ENCODE assay signal across 8 mouse cellular contexts in the genomic region with DNA sequence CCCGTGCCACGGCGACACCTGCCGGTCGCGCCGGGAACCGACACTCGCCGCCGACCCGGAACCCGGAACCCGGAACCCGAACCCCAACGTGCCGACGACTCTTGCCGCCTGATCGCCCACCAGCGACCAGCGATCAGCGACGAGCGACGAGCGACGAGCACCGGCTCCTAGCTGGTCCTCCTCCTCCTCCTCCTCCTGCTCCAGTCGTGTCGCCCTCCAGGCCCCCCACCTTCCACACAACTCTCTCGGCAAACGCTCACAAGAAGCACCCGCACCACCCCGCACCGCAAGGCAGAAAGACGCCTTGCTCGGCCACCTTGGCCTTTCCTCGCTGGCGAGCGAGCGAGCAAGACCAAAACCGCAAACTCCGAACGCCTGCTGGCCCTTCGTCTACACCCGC.
A peak's percentile ranks its signal among the peaks of the same experiment; 100 is the strongest.
DNase-seq lines count a peak whose midpoint lies in the region; ATAC-seq and TF ChIP-seq lines count a peak whose summit lies in the region.
"Not testable (repeated sequence)": the region's sequence is repeated elsewhere in the genome, so short reads cannot be mapped to it uniquely, and the experiment has no call there.

No protein-coding gene starts in this region.

- H3K36me3 ChIP-seq in CH12.LX (replicated peaks in 1 of 2; ENCODE audit: control insufficient read depth in 1 of 2, insufficient read depth in 1 of 2, low read length in 1 of 2); forebrain, embryonic 11.5 days (ENCODE audit: control insufficient read depth, insufficient read depth, low read length); heart, postnatal 0 days (replicated peaks; ENCODE audit: control insufficient read depth, insufficient read depth, low read length); kidney, embryonic 16.5 days (ENCODE audit: insufficient read depth, low read length); liver, embryonic 16.5 days (ENCODE audit: control insufficient read depth, insufficient read depth); stomach, postnatal 0 days (ENCODE audit: control insufficient read depth, insufficient read depth, low read length): not testable (repeated sequence)

- peak overlapping the region; percentile 54; the same call in 1 of the 2 replicates for H3K9ac ChIP-seq in CH12.LX (ENCODE audit: insufficient read depth, low read depth)
- H3K9ac ChIP-seq in forebrain, embryonic 11.5 days (ENCODE audit: low read length); heart, postnatal 0 days (replicated peaks; ENCODE audit: low read depth, low read length); kidney, embryonic 16.5 days (replicated peaks; ENCODE audit: low read length); liver, embryonic 16.5 days (ENCODE audit: low read depth, low read length); stomach, postnatal 0 days (ENCODE audit: low read length): not testable (repeated sequence)

- not testable (repeated sequence) for DNase-seq in CH12.LX (ENCODE audit: extremely low read depth)
- peak; percentile 41 to 57 for DNase-seq in cerebellum, adult 2 months
- peak; percentile 56 for DNase-seq in forebrain, embryonic 11.5 days (ENCODE audit: low spot score)
- DNase-seq in heart, postnatal 0 days (ENCODE audit: low spot score), result peak; percentile 4
- peak; percentile 66 for DNase-seq in naive thymus-derived CD4-positive, alpha-beta T cell, adult 2 months (ENCODE audit: low read depth)
- peak; percentile 15 for DNase-seq in stomach, postnatal 0 days (ENCODE audit: low spot score)

- not testable (repeated sequence) for H3K27ac ChIP-seq in CH12.LX (ENCODE audit: insufficient read depth, low read depth); cerebellum, adult 2 months (ENCODE audit: insufficient read depth, low read length); forebrain, embryonic 11.5 days (ENCODE audit: low read depth, low read length); heart, postnatal 0 days (ENCODE audit: low read depth); kidney, embryonic 16.5 days (ENCODE audit: low read length); liver, embryonic 16.5 days (ENCODE audit: low read length); stomach, postnatal 0 days (replicated peaks)

- H3K27me3 ChIP-seq in CH12.LX (replicated peaks); cerebellum, adult 2 months (ENCODE audit: control insufficient read depth, insufficient read depth, low read length); forebrain, embryonic 11.5 days (ENCODE audit: control insufficient read depth, insufficient read depth, low read length); heart, postnatal 0 days (ENCODE audit: control insufficient read depth, insufficient read depth, low read length); kidney, embryonic 16.5 days (ENCODE audit: insufficient read depth, low read length); liver, embryonic 16.5 days (ENCODE audit: control insufficient read depth, insufficient read depth, low read depth, low read length); stomach, postnatal 0 days (ENCODE audit: control insufficient read depth, insufficient read depth, low read length): not testable (repeated sequence)

- dilution Hi-C loops in CH12.LX (cut with MboI; ENCODE audit: extremely low pct_ligation_motif_present, extremely low pct_unique_long_range_greater_than_20kb, low sequenced_read_pairs), result not testable (repeated sequence)

- not testable (repeated sequence) for TF ChIP-seq RAD21 in CH12.LX (IDR thresholded peaks at IDR 0.05; ENCODE audit: low read depth, low read length)

- in situ Hi-C loops in CH12.LX (cut with MboI; ENCODE audit: low pct_ligation_motif_present, low pct_unique_long_range_greater_than_20kb, low sequenced_read_pairs), result not testable (repeated sequence)

- not testable (repeated sequence) for ATAC-seq in forebrain, embryonic 11.5 days (replicated peaks; ENCODE audit: low FRiP score); heart, postnatal 0 days (ENCODE audit: insufficient read depth, low read depth); kidney, embryonic 16.5 days (ENCODE audit: low FRiP score, low TSS enrichment); liver, embryonic 16.5 days (ENCODE audit: low read depth); stomach, postnatal 0 days (ENCODE audit: low FRiP score, low TSS enrichment)

- H3K9me3 ChIP-seq in CH12.LX (replicated peaks; ENCODE audit: low read length); forebrain, embryonic 11.5 days (ENCODE audit: control insufficient read depth, low read length); heart, postnatal 0 days (replicated peaks; ENCODE audit: control insufficient read depth, low read length); kidney, embryonic 16.5 days (ENCODE audit: low read length); liver, embryonic 16.5 days (replicated peaks; ENCODE audit: control insufficient read depth, low read length); stomach, postnatal 0 days (ENCODE audit: control insufficient read depth, low read length): not testable (repeated sequence)

- TF ChIP-seq CTCF in CH12.LX (conservative IDR thresholded peaks at IDR 0.05 in 1 of 2, IDR thresholded peaks at IDR 0.05 in 1 of 2; ENCODE audit: low read depth in 2 of 2, low read length in 2 of 2); cerebellum, adult 2 months (IDR thresholded peaks at IDR 0.05; ENCODE audit: borderline replicate concordance, insufficient read depth, low read depth, low read length); heart, postnatal 0 days (IDR thresholded peaks at IDR 0.05; ENCODE audit: low read depth); stomach, postnatal 0 days (IDR thresholded peaks at IDR 0.05; ENCODE audit: low read depth): not testable (repeated sequence)

- 4% methylated on average over 18 of the region's 47 CpGs for WGBS in cerebellum, adult 2 months
- WGBS in forebrain, embryonic 11.5 days, result 14% methylated on average over 14 of the region's 47 CpGs
- WGBS in heart, postnatal 0 days, result 2% methylated on average over 15 of the region's 47 CpGs
- under 1% methylated on average over 12 of the region's 47 CpGs for WGBS in kidney, embryonic 16.5 days
- 3% methylated on average over 21 of the region's 47 CpGs for WGBS in liver, embryonic 16.5 days (ENCODE audit: insufficient replicate concordance)
- 5% methylated on average over 17 of the region's 47 CpGs for WGBS in stomach, postnatal 0 days

- H3K79me2 ChIP-seq in CH12.LX (replicated peaks; ENCODE audit: control insufficient read depth, extremely low read depth, insufficient read depth, poor library complexity, severe bottlenecking), result not testable (repeated sequence)

- H3K4me2 ChIP-seq in CH12.LX (ENCODE audit: insufficient read depth, low read depth, poor library complexity, severe bottlenecking), result peak overlapping the region; percentile 39; the same call in 1 of the 2 replicates
- H3K4me2 ChIP-seq in forebrain, embryonic 11.5 days (ENCODE audit: low read depth, low read length, severe bottlenecking), result 0 out of 2 replicates have a peak overlapping the region, but pooled peaks have one; percentile 21
- peak overlapping the region; percentile 49; the same call in 1 of the 2 replicates for H3K4me2 ChIP-seq in heart, postnatal 0 days (ENCODE audit: low read depth, low read length)
- peak overlapping the region; percentile 48 for H3K4me2 ChIP-seq in kidney, embryonic 16.5 days (replicated peaks; ENCODE audit: low read depth, low read length)
- peak overlapping the region; percentile 68 for H3K4me2 ChIP-seq in liver, embryonic 16.5 days (ENCODE audit: low read depth, low read length)
- H3K4me2 ChIP-seq in stomach, postnatal 0 days (replicated peaks; ENCODE audit: low read depth), result peak overlapping the region; percentile 38

- TF ChIP-seq POLR2A in CH12.LX (IDR thresholded peaks at IDR 0.05; ENCODE audit: low read depth, low read length); cerebellum, adult 2 months (IDR thresholded peaks at IDR 0.05; ENCODE audit: borderline replicate concordance, insufficient read depth, low read length): not testable (repeated sequence)

- not testable (repeated sequence) for H3K4me1 ChIP-seq in CH12.LX (ENCODE audit: control insufficient read depth in 1 of 2, insufficient read depth in 2 of 2); cerebellum, adult 2 months (ENCODE audit: control insufficient read depth, insufficient read depth, low read length); forebrain, embryonic 11.5 days (replicated peaks; ENCODE audit: control insufficient read depth, insufficient read depth, low read length); heart, postnatal 0 days (ENCODE audit: control insufficient read depth, insufficient read depth); kidney, embryonic 16.5 days (ENCODE audit: insufficient read depth, low read length); liver, embryonic 16.5 days (ENCODE audit: control insufficient read depth, low read depth, low read length); stomach, postnatal 0 days (replicated peaks; ENCODE audit: control insufficient read depth, insufficient read depth)

- TF ChIP-seq EP300 in CH12.LX (IDR thresholded peaks at IDR 0.05; ENCODE audit: low read length); heart, postnatal 0 days (IDR thresholded peaks at IDR 0.05; ENCODE audit: low read depth); stomach, postnatal 0 days (optimal IDR thresholded peaks at IDR 0.05): not testable (repeated sequence)

- H3K4me3 ChIP-seq in CH12.LX (replicated peaks in 1 of 3; ENCODE audit: low read depth in 2 of 3, low read length in 2 of 3, poor library complexity in 1 of 3), result peak overlapping the region in 2 of 3 experiments; percentile 38 to 65
- H3K4me3 ChIP-seq in cerebellum, adult 2 months (replicated peaks; ENCODE audit: insufficient read depth, low read depth, low read length), result peak overlapping the region; percentile 54
- H3K4me3 ChIP-seq in forebrain, embryonic 11.5 days (ENCODE audit: low read depth, low read length), result peak overlapping the region; percentile 27
- peak overlapping the region; percentile 34 for H3K4me3 ChIP-seq in heart, postnatal 0 days (ENCODE audit: low read depth, low read length)
- H3K4me3 ChIP-seq in kidney, embryonic 16.5 days (ENCODE audit: low read length), result peak overlapping the region; percentile 43
- H3K4me3 ChIP-seq in liver, embryonic 16.5 days (ENCODE audit: low read depth, low read length), result peak overlapping the region; percentile 54
- H3K4me3 ChIP-seq in stomach, postnatal 0 days (ENCODE audit: low read depth, low read length), result peak overlapping the region; percentile 25; the same call in 1 of the 2 replicates
